Comparison of ENCODE assay signal across 8 mouse cellular contexts in the genomic region with DNA sequence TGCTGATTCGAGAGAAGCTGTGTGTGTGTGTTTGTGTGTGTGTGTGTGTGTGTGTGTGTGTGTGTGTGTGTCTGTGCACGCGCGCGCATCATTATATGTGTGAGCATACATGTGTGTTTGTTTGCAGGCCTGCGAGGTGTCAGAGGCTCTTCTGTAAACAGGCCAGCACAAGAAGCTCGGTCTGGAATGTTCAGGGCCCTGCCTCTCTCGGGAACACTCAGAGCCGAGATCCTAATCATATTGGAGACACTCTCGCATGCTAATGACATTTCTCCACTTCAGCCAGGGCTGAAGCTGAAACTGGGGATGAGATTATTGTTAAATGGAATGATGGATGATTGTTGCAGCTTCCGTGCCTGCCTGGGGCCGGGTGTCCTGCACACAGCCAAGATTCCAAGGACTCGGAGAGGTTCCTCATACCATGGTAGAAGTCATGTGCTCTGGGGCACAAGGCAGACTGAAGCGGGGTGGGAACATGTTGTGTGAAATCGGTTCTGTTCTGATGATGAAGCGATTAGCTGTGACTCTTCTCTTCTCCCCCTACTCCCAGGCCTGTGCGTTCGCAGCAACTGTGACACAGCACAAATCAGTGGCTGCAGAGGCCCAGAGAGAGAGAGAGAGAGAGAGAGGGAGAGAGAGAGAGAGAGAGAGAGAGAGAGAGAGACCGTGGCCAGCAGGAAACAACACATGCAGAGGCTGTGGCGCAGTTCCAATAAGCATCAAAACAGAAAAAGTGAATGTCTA.
DNase-seq lines count a peak whose midpoint lies in the region; ATAC-seq and TF ChIP-seq lines count a peak whose summit lies in the region.

No protein-coding gene starts in this region.

- ATAC-seq in frontal cortex, adult (ENCODE audit: low TSS enrichment): peak; percentile 23; the same call in 1 of the 2 replicates
- ATAC-seq in intestine, postnatal 0 days: 0 out of 2 replicates have a peak, but pooled peaks have one; percentile 28
- ATAC-seq in stomach, postnatal 0 days (ENCODE audit: low FRiP score, low TSS enrichment): peak; percentile 54; the same call in 1 of the 2 replicates
- ATAC-seq in megakaryocyte-erythroid progenitor cell, adult 5-6 weeks (replicated peaks; ENCODE audit: low FRiP score, low TSS enrichment, poor library complexity, severe bottlenecking): no peak

- no peak overlapping the region for H3K9ac ChIP-seq in intestine, postnatal 0 days (ENCODE audit: low read depth, low read length)
- no peak overlapping the region for H3K9ac ChIP-seq in stomach, postnatal 0 days (ENCODE audit: low read length)

- H3K4me1 ChIP-seq in intestine, postnatal 0 days (replicated peaks; ENCODE audit: control insufficient read depth, insufficient read depth, low read length): no peaks in the 10 kb centered on the region
- H3K4me1 ChIP-seq in stomach, postnatal 0 days (replicated peaks; ENCODE audit: control insufficient read depth, insufficient read depth): no peaks in the 10 kb centered on the region

- no peaks in the 10 kb centered on the region for H3K36me3 ChIP-seq in intestine, postnatal 0 days (ENCODE audit: control insufficient read depth, insufficient read depth)
- no peaks in the 10 kb centered on the region for H3K36me3 ChIP-seq in stomach, postnatal 0 days (ENCODE audit: control insufficient read depth, insufficient read depth, low read length)

- no peak for TF ChIP-seq CTCF in intestine, postnatal 0 days (IDR thresholded peaks at IDR 0.05; ENCODE audit: low read depth)
- no peak for TF ChIP-seq CTCF in stomach, postnatal 0 days (IDR thresholded peaks at IDR 0.05; ENCODE audit: low read depth)

- WGBS in intestine, postnatal 0 days: 53% methylated on average over 20 of the region's 20 CpGs
- 47% methylated on average over 20 of the region's 20 CpGs for WGBS in stomach, postnatal 0 days

- H3K27me3 ChIP-seq in intestine, postnatal 0 days (replicated peaks; ENCODE audit: control insufficient read depth, insufficient read depth, low read length): no peaks in the 10 kb centered on the region
- H3K27me3 ChIP-seq in stomach, postnatal 0 days (ENCODE audit: control insufficient read depth, insufficient read depth, low read length): no peaks in the 10 kb centered on the region

- H3K27ac ChIP-seq in intestine, postnatal 0 days (ENCODE audit: low read depth, low read length): no peak overlapping the region
- H3K27ac ChIP-seq in stomach, postnatal 0 days (replicated peaks): no peak overlapping the region

- H3K4me2 ChIP-seq in intestine, postnatal 0 days (replicated peaks; ENCODE audit: low read depth): no peak overlapping the region
- no peak overlapping the region for H3K4me2 ChIP-seq in stomach, postnatal 0 days (replicated peaks; ENCODE audit: low read depth)

- DNase-seq in frontal cortex, postnatal 10 days (ENCODE audit: low spot score in 2 of 2): no peak
- DNase-seq in right cerebral cortex, postnatal 4 days: peak; percentile 13
- no peak for DNase-seq in right cerebral cortex, adult 18-20 months
- no peak for DNase-seq in stomach, postnatal 0 days (ENCODE audit: low spot score)
- DNase-seq in frontal cortex, postnatal 25 days (ENCODE audit: low spot score in 2 of 2): no peak

- H3K9me3 ChIP-seq in intestine, postnatal 0 days (ENCODE audit: control insufficient read depth): no peaks in the 10 kb centered on the region
- H3K9me3 ChIP-seq in stomach, postnatal 0 days (ENCODE audit: control insufficient read depth, low read length): no peaks in the 10 kb centered on the region

- TF ChIP-seq EP300 in stomach, postnatal 0 days (optimal IDR thresholded peaks at IDR 0.05): no peak

- H3K4me3 ChIP-seq in intestine, postnatal 0 days (ENCODE audit: low read depth, low read length): no peak overlapping the region
- no peak overlapping the region for H3K4me3 ChIP-seq in stomach, postnatal 0 days (ENCODE audit: low read depth, low read length)
